Mouse (Mus musculus) ES-E14 (cell line): ENCODE data around the gene Hoxb1.

Experiments
- CHD2 ChIP-seq: IDR thresholded peaks from 2 replicates; pipeline ENCODE4 v1.6.1; 2014; ENCODE audit warnings: mild to moderate bottlenecking, low read depth, low read length, inconsistent platforms
- HCFC1 ChIP-seq: IDR thresholded peaks from 2 replicates; pipeline ENCODE4 v1.6.1; 2012; ENCODE audit warnings: low read length, inconsistent platforms, borderline replicate concordance; ENCODE audit not compliant: insufficient read depth
- ZC3H11A ChIP-seq: IDR thresholded peaks from 2 replicates; pipeline ENCODE4 v1.6.1; 2012; ENCODE audit warnings: low read depth, mild to moderate bottlenecking, inconsistent platforms, low read length, borderline replicate concordance

- no peak for TF ChIP-seq CHD2
- TF ChIP-seq HCFC1 = no peak
- no peak for TF ChIP-seq ZC3H11A
These were observed 42.8 kb upstream of the Hoxb1 start for GRCm38 (mm10) chr11:96322738-96323137.
